Mouse (Mus musculus): ENCODE measurements around the gene Slx4ip.

Gene Slx4ip

GRCm38 (mm10) chr2:137096981-137097460 is 206.0 kb downstream of the Slx4ip start:
- no peak for TF ChIP-seq GATA4 (IDR thresholded peaks at IDR 0.05; ENCODE audit: insufficient replicate concordance, low read length)

DNA sequence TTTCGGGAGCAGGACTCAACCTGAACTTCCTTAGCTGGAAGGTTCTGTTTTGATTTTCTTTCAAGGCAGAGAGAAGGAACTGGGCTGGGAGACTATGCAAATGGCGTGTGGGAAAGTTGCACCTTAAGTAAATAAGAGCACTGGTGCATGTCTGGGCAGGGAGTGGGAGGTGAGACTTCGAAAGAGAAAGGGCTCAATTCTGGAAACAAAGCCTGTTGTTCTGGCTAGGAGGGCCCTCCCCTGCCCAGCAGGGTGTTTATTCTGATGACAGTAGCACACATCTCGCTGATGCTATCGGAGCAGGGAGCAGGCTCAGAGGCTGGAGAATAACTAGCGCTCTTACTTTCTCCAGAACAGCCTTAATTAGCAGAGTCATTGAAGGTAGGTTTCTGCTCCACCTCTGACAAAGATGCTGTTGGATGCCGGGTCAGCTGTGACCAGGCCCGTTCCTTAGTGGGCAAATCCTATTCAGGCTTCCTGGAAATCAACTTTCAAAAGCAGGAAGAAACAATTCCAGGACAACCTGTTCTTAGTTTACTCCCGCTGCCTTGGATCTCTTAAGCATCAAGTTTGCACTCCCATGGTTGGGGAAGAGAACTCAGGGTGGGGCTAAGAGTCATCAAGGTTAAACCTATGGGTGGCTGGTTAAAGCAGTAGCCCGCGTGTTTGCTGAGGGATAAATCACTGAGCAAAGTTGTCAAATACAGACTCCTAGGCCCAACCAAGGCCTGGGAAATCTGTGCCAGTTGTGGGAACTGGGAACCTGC is 207.4 kb downstream of the Slx4ip start:
- no peak for TF ChIP-seq GATA4 (IDR thresholded peaks at IDR 0.05; ENCODE audit: insufficient replicate concordance, low read length)

- TF ChIP-seq GATA4 (IDR thresholded peaks at IDR 0.05; ENCODE audit: insufficient replicate concordance, low read length) = no peak
Observed at GRCm38 (mm10) chr2:137099211-137099734, 208.3 kb downstream of the Slx4ip start.

DNA sequence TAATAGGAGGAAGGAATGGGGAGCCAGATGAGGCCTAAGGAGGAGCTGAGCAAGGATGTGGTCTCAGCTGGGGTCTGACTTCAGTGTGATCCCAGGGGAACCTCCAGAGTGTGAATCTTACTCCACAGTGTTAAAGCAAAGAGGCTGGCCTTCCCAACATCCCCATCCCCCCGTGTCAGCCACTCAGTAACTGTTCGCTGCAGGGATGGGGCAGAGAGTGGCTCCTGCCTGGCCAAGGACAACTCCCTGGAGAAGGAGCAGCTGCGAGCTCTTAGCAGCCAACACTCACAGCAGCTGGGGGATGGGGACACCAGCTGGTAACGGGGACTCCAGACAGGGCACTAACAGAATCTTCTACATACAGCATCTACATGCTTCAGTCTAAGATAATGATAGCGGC is 210.1 kb downstream of the Slx4ip start:
- no peak for TF ChIP-seq GATA4 (IDR thresholded peaks at IDR 0.05; ENCODE audit: insufficient replicate concordance, low read length)

DNA sequence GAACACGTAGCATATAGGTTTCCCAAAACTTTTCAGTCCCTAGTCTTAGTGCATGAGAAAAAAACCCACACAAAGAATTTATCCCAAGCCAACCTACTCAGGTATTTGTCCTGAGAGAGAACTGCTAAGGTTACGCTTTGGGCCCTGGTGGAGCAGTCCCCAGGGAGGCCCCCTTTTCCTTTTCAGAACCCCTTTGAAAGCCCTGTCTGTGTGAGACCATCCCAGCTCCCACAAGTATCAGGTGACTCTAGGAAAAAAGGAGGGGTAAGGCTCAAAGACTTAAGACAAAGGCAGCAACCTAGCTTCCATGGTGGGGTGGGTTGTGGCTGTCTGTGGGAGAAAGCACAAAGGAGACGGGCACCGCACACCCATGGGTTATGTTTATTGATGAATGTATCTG is 216.2 kb downstream of the Slx4ip start:
- TF ChIP-seq GATA4 (IDR thresholded peaks at IDR 0.05; ENCODE audit: insufficient replicate concordance, low read length) = no peak

DNA sequence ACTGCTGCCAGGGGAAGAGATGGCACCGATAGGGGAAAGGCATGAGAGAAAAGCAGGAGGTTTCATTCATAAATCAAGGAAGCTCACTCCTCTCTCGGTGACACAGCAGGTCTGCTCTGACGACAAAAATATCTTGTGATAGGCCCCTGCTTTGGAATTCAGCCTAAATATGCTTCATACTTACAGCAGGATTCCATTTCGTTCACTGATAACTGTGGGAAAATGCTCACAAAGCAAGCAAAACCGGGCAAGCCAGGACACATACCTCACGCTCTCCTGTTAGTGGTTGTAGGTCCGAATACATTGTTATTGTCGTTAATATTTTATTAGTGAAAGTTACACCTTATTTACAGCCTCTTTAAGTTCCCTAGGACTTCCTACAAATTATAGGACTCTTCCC is 216.9 kb downstream of the Slx4ip start:
- TF ChIP-seq GATA4 (IDR thresholded peaks at IDR 0.05; ENCODE audit: insufficient replicate concordance, low read length) = no peak

DNA sequence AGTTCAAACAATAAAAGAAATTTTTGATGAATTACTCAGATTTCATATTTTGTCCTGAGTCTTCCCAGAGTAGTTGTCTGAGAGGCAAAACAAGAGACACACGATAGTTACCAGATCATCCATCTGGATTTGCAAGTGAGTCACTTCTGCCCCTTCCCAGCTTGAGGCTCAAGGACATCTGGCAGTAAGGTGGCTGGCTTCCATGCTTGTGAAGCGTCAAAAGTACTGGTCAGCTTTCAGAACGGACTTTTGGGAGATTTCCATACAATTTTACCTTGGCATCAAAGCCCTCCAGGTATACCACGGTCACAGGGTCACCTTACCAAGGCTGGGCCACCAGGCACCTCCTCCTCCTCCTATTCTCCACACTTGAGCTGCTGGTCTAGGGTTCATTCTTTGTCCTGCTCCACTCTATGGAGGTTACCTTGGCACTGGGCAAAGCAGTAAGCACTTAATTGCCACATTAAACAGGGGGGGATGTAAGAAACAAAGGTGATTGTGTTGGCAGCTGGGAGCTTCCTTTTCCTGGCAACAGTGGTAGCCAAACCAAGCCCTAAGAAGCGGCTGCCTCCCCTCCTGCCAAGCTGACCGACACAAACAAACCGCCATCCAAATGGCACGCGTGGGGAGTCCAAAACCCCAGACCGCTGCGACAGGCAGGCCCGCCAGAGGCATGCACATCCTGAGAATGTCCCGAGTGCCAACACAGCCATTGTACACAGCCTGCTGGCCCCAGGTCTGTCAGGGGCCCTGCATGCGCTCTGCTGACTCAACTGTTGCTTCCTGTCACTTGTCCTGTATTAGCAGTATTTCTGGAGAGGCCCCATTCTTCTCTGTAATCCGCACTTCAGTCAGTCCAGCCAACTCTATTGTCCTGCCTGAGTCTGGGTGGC is 218.5 kb downstream of the Slx4ip start:
- no peak for TF ChIP-seq GATA4 (IDR thresholded peaks at IDR 0.05; ENCODE audit: insufficient replicate concordance, low read length)

GRCm38 (mm10) chr2:137110214-137110898 is 219.3 kb downstream of the Slx4ip start:
- no peak for TF ChIP-seq GATA4 (IDR thresholded peaks at IDR 0.05; ENCODE audit: insufficient replicate concordance, low read length)

- no peak for TF ChIP-seq GATA4 (IDR thresholded peaks at IDR 0.05; ENCODE audit: insufficient replicate concordance, low read length)
Observed at GRCm38 (mm10) chr2:137113288-137114061, 222.5 kb downstream of the Slx4ip start.

GRCm38 (mm10) chr2:137114248-137115096 is 223.5 kb downstream of the Slx4ip start:
- TF ChIP-seq GATA4 (IDR thresholded peaks at IDR 0.05; ENCODE audit: insufficient replicate concordance, low read length) = 0 out of 2 replicates have a peak, but pooled peaks have one; percentile 15

DNA sequence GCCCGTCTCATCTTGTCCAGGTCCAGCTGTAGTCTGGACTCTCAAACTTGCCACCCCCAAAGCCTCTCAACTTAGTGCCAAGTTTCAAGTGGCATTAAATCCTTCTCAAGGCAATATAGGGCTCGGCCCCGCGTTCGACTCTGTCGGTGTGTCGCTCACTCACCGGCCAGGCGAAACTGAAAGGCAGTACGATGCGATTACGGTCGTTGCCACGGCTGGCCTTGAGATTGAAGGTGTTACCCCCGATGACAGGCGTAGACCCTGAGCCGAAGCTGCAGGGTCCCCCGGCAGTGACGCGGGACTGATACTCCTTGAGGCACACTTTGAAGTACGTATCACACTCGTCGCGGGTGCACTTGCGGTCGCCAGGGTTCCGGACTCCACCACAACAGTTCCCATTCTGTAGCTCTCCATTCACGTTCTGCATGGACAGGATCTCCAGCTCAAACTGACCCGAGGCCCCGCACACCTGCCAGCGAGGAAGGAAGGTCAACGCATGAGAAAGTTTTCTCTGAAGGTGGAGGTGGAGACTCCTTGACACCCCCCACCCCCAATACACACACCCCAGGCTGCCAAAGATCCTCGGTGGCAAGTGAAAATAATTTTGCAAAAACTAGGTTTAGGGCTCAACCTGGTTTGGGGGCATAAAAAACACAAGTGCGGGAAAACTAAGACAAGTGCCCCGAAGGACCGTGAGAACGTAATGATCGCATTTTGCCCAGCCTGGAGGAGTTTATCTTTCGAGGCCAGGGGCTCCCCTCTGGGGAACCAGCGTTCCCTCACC is 224.4 kb downstream of the Slx4ip start:
- no peak for TF ChIP-seq GATA4 (IDR thresholded peaks at IDR 0.05; ENCODE audit: insufficient replicate concordance, low read length)

DNA sequence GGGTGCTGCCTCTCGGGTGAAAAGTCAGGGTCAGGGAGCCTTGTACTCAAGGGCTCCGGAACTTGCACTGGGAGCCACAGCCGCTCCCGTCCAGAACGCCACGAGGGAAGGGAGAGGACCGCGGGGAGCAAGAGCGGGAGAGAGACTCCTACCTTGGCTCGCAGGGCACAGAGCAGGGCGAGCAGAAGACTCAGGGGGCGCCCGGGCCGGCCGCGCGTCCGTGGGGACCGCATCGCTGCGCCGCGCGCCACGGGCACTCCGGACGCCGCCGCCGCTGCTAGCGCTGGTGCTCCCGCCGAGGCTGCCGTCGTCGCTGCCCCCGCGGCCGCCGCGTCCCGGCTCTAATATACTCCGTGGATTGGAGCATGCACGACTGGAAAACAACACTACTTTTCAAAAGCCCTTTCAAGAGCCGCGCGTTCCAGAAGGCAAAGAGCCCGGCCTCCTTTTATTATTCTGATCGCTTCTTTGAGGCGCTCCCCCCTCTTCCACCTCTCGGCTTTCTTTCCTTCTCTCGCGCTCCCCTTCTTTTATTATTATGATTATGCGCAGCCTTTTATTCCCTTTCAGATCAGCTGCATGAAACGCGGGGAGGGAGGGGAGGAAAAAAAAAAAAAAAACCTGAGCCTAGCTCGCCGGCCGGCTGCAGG is 225.1 kb downstream of the Slx4ip start, which contains the start of gene Jag1:
Gene Jag1, minus strand, starts transcription at position 620 of the 650 bp plus-strand sequence.
- no peak for TF ChIP-seq GATA4 (IDR thresholded peaks at IDR 0.05; ENCODE audit: insufficient replicate concordance, low read length)
